Mouse (Mus musculus) liver, postnatal 0 days (tissue): ENCODE results near the gene Bphl.
"Not testable (repeated sequence)": the region's sequence is repeated elsewhere in the genome, so short reads cannot be mapped to it uniquely, and the experiment has no call there.

ENCODE experiments used
- CTCF ChIP-seq: sonication (generic); IDR thresholded peaks from 2 replicates; pipeline ENCODE4 v1.5.1; 2016; ENCODE audit warnings: antibody characterized with exemption, low read depth
- EP300 ChIP-seq: IDR thresholded peaks from 2 replicates; pipeline ENCODE4 v1.6.1; 2016; ENCODE audit warnings: antibody characterized with exemption, low read depth, mild to moderate bottlenecking

DNA sequence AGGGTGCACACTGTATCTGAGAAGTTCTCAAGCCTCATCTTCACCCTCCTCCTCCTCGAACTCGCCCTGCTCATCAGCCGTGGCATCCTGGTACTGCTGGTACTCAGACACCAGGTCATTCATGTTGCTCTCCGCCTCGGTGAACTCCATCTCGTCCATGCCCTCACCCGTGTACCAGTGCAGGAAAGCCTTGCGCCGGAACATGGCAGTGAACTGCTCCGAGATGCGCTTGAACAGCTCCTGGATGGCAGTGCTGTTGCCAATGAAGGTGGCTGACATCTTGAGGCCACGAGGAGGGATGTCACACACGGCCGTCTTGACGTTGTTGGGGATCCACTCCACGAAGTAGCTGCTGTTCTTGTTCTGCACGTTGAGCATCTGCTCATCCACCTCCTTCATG lies 37.0 kb downstream of the Bphl start:
- not testable (repeated sequence) for TF ChIP-seq EP300, CTCF
